Mouse (Mus musculus) liver, embryonic 14.5 days (tissue): ENCODE measurements at regions not wholly inside any gene's neighbourhood (a gene's known extent, or its start where the extent isn't known, plus 50 kb on each side); places are given as distances from the start of the nearest gene placed in this dataset.

Experiments
- CTCF ChIP-seq: IDR thresholded peaks from 2 replicates; pipeline ENCODE4 v1.5.1; 2016; ENCODE audit warnings: antibody characterized with exemption, low read depth, control low read depth
- EP300 ChIP-seq: IDR thresholded peaks from 2 replicates; pipeline ENCODE4 v1.6.1; 2016; ENCODE audit warnings: antibody characterized with exemption, low read depth

DNA sequence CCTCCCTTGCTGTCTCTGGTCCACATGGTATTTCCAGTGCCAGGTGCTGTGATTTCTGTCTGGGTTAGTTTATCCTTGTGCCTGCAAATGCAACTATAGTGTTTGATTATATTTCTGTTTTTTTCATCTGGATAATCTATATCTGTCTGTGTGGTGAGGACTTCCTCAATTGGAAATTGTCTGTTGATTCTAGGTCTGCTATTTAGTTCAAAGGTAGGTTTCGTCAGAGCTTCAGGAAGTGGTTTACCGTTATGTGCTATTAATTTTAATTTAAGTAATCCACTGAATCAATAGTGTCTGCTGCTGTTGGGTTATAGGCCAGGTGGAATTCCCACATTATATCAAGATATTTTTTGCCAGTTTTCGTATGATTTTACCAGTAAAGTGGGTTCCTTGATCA, 2143.9 kb downstream of the 4930444P10Rik start:
- TF ChIP-seq CTCF (no peak), EP300 (no peak)
